Mouse (Mus musculus) large intestine, adult 2 months (tissue): ENCODE results near the gene Armc5. TPM values are rescaled to one million over a fixed set of nuclear protein-coding genes. Genes with fewer than 3 reads are reported as not detected.
A peak's percentile ranks its signal among the peaks of the same experiment; 100 is the strongest.

ENCODE experiments used
- DNase-seq: peaks from one replicate; pipeline ENCODE4 v3.0.0-alpha.2; 2012; ENCODE audit warnings: low read depth, low spot score
- WGBS: fragments of 180-500 bp; shearing (Covaris S2); methylation state at CpG from one replicate; pipeline ENCODE4 v1.1.7; 2018; 5-methylcytosine and 5-hydroxymethylcytosine counted together
- polyA plus RNA-seq: library from polyadenylated mRNA; depleted of rRNA; stranded (reverse); fragments of >200 nt; gene quantifications from 2 replicates; pipeline ENCODE4 v1.2.3, GENCODE M21; 2012; rRNA removed

The Armc5 gene
- polyA plus RNA-seq = 22.1 and 28.9 TPM in 2 replicates

GRCm38 (mm10) chr7:128236856-128237592, at the start of gene Armc5:
Armc5 (plus strand) TSS chr7:128237342.
- WGBS = 17% methylated on average over 37 of the region's 37 CpGs

GRCm38 (mm10) chr7:128201607-128202006, 35.5 kb upstream of the Armc5 start:
- DNase-seq = no peak
- 85% methylated on average over 9 of the region's 9 CpGs for WGBS

More at GRCm38 (mm10) chr7:128236856-128237592, at the start of gene Armc5:
- DNase-seq = peak; percentile 58

- no peak for DNase-seq
- WGBS = 76% methylated on average over 9 of the region's 9 CpGs
These were observed 34.1 kb upstream of the Armc5 start for GRCm38 (mm10) chr7:128203071-128203470.

- WGBS = 92% methylated on average over 8 of the region's 8 CpGs
- no peak for DNase-seq
These were observed 33.0 kb upstream of the Armc5 start for GRCm38 (mm10) chr7:128204179-128204578.

- WGBS = 84% methylated on average over 18 of the region's 18 CpGs
- DNase-seq = no peak
These were observed 31.4 kb upstream of the Armc5 start for GRCm38 (mm10) chr7:128205695-128206094.

- no peak for DNase-seq
- 82% methylated on average over 6 of the region's 6 CpGs for WGBS
These were observed 31.0 kb upstream of the Armc5 start, which contains the start of gene Cox6a2 for GRCm38 (mm10) chr7:128206152-128206551. Cox6a2 (minus strand) TSS chr7:128206387.

- DNase-seq = peak; percentile 44
- 3% methylated on average over 4 of the region's 4 CpGs for WGBS
These were observed 29.0 kb upstream of the Armc5 start for GRCm38 (mm10) chr7:128208187-128208586.

GRCm38 (mm10) chr7:128209826-128210225, 27.3 kb upstream of the Armc5 start:
- no peak for DNase-seq
- WGBS = 49% methylated on average over 3 of the region's 3 CpGs

GRCm38 (mm10) chr7:128219952-128220351, 17.2 kb upstream of the Armc5 start:
- WGBS = 86% methylated on average over 4 of the region's 4 CpGs
- DNase-seq = no peak

- WGBS = 68% methylated on average over 3 of the region's 3 CpGs
These were observed 16.2 kb upstream of the Armc5 start for GRCm38 (mm10) chr7:128220936-128221335.

GRCm38 (mm10) chr7:128231741-128232140, 5.4 kb upstream of the Armc5 start:
- DNase-seq = no peak
- WGBS = 37% methylated on average over 8 of the region's 8 CpGs

More at GRCm38 (mm10) chr7:128220936-128221335, 16.2 kb upstream of the Armc5 start:
- DNase-seq = no peak

- 79% methylated on average over 2 of the region's 2 CpGs for WGBS
- DNase-seq = no peak
These were observed 2.3 kb upstream of the Armc5 start for GRCm38 (mm10) chr7:128234796-128235195.

GRCm38 (mm10) chr7:128235481-128235880, 1.7 kb upstream of the Armc5 start:
- WGBS = 13% methylated on average over 1 of the region's 1 CpGs
- no peak for DNase-seq

- no peak for DNase-seq
- 92% methylated on average over 13 of the region's 13 CpGs for WGBS
These were observed 716 bp upstream of the Armc5 start for GRCm38 (mm10) chr7:128236426-128236825.

- under 1% methylated on average over 25 of the region's 25 CpGs for WGBS
- DNase-seq = no peak
These were observed 418 bp downstream of the Armc5 start for GRCm38 (mm10) chr7:128237593-128237926.

- WGBS = under 1% methylated on average over 72 of the region's 72 CpGs
- DNase-seq = peak; percentile 97
These were observed 1.0 kb downstream of the Armc5 start, which contains the start of gene 9130023H24Rik for GRCm38 (mm10) chr7:128237927-128238778. 9130023H24Rik (minus strand) TSS chr7:128238031.

- 20% methylated on average over 4 of the region's 4 CpGs for WGBS
- DNase-seq = no peak
These were observed 1.8 kb downstream of the Armc5 start for GRCm38 (mm10) chr7:128238991-128239390.

GRCm38 (mm10) chr7:128240131-128240784, 3.1 kb downstream of the Armc5 start:
- no peak for DNase-seq
- 92% methylated on average over 27 of the region's 27 CpGs for WGBS

GRCm38 (mm10) chr7:128242331-128242730, 5.2 kb downstream of the Armc5 start:
- WGBS = 93% methylated on average over 16 of the region's 16 CpGs
- DNase-seq = no peak

GRCm38 (mm10) chr7:128243921-128244320, 6.8 kb downstream of the Armc5 start:
- no peak for DNase-seq
- WGBS = 84% methylated on average over 10 of the region's 10 CpGs
